Mouse (Mus musculus) cerebellum, adult 9-10 months (tissue): ENCODE data around the gene Rps11.
A peak's percentile ranks its signal among the peaks of the same experiment; 100 is the strongest.
"Not testable (repeated sequence)": the region's sequence is repeated elsewhere in the genome, so short reads cannot be mapped to it uniquely, and the experiment has no call there.

ENCODE experiments used
- DNase-seq: peaks from one replicate; pipeline ENCODE4 v3.0.0; 2022

Rps11 gene

GRCm38 (mm10) chr7:45106441-45106840, 17.8 kb downstream of the Rps11 start:
- DNase-seq, result no peak

DNA sequence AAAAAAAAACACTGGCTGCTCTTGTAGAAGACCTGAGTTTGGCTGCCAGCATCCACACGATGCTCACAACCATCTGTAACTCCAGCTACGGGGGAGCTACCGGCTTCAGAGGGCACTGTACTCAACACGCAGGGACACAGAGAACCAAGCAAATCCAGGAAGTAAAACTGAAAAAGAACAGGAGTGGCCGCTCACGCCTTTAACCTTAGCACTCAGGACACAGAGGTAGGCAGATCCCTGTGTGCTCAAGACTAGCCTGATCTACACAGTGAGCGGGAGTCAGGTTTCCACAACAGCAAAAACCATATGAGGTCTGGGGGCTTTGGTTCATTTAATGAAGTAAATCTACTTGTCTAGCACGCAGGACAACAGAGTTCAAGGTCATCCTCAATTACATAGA, 18.7 kb downstream of the Rps11 start:
- DNase-seq, result no peak

GRCm38 (mm10) chr7:45104941-45105340, 19.3 kb downstream of the Rps11 start:
- no peak for DNase-seq

- peak; percentile 42 for DNase-seq
Measured at GRCm38 (mm10) chr7:45103652-45104180, 20.5 kb downstream of the Rps11 start, which contains the start of gene Fcgrt. Fcgrt (minus strand) TSS chr7:45103851.

GRCm38 (mm10) chr7:45102940-45103585, 21.2 kb downstream of the Rps11 start:
- no peak for DNase-seq

- no peak for DNase-seq
Measured at GRCm38 (mm10) chr7:45102441-45102840, 21.8 kb downstream of the Rps11 start.

DNA sequence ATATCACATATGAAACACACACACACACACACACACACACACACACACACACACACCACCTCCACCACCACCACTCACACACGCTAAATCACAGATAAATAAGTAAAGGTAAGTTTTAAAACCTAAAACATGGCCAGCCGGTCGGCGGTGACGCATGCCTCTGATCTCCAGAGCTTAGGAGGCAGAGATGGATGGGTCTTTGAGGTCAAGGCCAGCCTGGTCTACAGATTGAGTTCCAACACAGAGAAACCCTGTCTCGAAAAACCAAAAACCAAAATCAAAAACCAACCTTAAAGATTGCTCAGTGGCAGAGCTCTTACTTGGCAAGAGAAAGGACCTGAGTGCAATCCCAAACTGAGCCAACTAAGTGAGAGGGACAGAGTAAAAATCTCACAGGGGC, 24.2 kb downstream of the Rps11 start:
- no peak for DNase-seq

GRCm38 (mm10) chr7:45098541-45099240, 25.5 kb downstream of the Rps11 start:
- DNase-seq, result no peak

- no peak for DNase-seq
Measured at GRCm38 (mm10) chr7:45097479-45097878, 26.8 kb downstream of the Rps11 start.

- DNase-seq, result not testable (repeated sequence)
Measured at GRCm38 (mm10) chr7:45095965-45096364, 28.3 kb downstream of the Rps11 start.

GRCm38 (mm10) chr7:45095367-45095766, 28.9 kb downstream of the Rps11 start:
- DNase-seq, result no peak

- no peak for DNase-seq
Measured at GRCm38 (mm10) chr7:45094121-45094520, 30.1 kb downstream of the Rps11 start.

- no peak for DNase-seq
Measured at GRCm38 (mm10) chr7:45093516-45093905, 30.7 kb downstream of the Rps11 start.

DNA sequence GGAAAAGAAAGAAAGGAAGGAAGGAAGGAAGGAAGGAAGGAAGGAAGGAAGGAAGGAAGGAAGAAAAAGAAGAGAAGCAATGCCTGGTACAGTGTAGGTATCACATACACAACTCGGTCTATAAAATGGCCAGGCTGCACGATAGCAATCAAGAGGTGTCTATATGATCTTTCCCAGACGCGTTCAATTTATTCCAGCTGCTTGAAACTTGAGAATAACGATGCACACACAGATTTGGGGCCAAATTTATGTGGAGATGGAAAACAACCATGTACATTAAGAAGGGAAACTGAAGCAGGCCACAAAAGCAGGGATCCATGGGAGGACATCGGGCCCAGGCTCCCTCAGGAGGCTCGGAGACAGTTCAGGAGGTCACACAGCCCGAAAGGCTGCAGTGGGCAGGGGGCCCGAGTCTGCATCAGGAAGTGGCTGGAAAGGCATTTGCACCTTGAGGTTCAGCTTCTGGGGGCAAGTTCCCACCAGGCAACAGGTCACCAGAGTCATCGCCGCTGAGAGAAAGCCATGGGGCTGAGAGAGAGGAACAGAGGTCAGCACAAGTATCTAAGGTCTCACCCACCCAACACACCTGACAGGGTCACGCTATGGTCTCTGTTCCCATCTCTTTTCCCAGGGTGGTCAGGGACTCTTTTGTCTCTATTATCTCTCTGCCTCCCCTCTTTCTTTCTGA, 31.3 kb downstream of the Rps11 start:
- no peak for DNase-seq

DNA sequence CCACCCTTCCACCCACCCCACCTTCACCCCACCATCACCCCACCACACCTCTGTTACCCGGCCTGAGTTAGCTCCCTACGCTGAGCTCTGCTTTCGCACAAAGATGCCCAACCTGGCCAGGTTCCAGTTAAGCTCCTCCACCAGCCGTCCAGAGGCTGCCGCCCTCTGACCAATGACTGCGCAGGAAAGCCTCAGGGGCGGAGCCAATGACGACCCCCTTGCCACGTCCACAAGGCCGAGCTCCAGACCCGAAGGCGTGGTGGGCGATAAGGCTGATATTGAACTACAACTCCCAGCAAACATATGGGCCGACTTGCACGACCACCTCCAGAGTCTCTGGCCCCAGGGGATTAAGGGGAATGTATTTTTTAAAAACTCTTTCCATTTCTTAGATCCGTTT, 32.2 kb downstream of the Rps11 start, which contains the start of gene Rcn3:
Gene Rcn3 (minus strand): TSS at position 174 of the 400 bp plus-strand sequence.
- DNase-seq, result no peak

DNA sequence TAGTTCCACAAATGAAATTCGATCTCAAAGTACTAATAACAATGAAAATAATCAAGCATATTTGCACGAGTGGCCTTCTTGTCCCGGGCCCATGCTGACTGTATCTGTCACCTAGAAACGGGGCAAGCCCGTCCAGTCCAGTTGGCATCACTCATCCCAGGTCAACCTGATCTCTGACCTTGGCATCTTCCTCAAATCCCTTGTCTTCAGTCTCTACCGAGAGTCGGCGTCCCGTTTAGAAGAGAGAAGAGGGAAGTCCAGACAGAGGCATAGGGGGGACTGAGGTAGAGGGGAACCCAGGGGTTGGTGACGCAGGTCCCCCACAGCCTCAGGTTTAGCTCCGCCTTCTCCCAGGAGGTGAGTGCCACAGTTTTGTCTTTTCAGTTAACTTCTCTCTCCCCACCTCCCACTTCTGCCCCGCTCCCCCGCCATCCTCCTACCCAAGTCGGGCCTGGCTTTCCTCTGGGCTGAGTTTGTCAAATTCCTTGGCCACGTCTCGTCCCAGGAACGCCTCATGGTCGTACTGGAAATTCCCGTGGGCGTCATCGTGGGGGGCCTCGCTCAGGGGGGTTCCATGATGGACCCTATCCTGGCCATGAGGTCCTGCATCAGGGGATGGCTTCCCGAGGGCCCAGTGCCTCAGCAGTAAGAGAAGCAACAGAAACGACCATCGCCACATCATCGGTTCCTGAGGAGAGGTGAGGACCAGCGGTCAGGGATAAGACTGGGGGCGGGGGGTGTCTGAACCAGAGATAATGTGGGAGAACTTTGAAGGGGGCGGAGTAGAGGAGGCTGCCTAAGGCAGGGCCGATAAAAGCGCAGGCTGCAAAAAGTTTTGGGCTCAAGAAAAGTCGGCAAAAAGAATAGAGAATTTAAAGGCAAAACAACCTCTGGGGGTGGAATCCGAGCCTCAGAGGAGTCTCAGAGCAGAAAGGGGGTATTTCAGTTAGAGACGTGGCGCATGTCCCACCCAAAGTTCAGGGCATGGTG, 32.9 kb downstream of the Rps11 start:
- DNase-seq, result no peak

- DNase-seq, result no peak
Measured at GRCm38 (mm10) chr7:45090251-45090977, 33.8 kb downstream of the Rps11 start.

- DNase-seq, result no peak
Measured at GRCm38 (mm10) chr7:45088597-45088996, 35.6 kb downstream of the Rps11 start.

DNA sequence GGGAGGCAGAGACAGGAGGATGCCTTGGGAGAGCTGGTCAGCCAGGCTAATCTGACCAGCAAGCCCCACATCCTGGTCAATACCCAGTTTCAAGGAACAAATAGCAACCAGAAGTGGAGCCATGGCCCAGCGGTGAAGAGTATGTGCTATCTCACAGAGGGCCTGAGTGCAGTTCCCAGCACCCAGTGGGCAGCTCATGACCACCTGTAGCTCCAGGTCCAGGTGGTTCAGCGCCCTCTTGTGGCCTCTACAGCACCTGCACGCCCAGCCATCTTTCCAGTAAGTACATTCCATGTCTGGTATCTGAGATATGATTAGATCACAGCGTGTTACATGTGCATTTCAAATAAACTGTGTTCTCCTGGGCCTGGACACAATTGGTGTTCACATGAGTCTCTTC, 38.2 kb downstream of the Rps11 start:
- no peak for DNase-seq

GRCm38 (mm10) chr7:45083300-45083890, 40.8 kb downstream of the Rps11 start:
- DNase-seq, result no peak
